Mouse (Mus musculus) ES-Bruce4 (cell line): ENCODE measurements around the gene Alox5ap.

Source experiments
- CTCF ChIP-seq: IDR thresholded peaks from one replicate; pipeline ENCODE4 v1.8.1; 2011; ENCODE audit warnings: low read depth, low read length
- POLR2A ChIP-seq: IDR thresholded peaks from one replicate; pipeline ENCODE4 v1.8.1; 2011; ENCODE audit warnings: low read length; ENCODE audit not compliant: insufficient read depth

GRCm38 (mm10) chr5:149272535-149272934 is 8.0 kb downstream of the Alox5ap start:
- no peak for TF ChIP-seq CTCF
- no peak for TF ChIP-seq POLR2A
